Mouse (Mus musculus): ENCODE results near the gene Abcg2.

Gene Abcg2

DNA sequence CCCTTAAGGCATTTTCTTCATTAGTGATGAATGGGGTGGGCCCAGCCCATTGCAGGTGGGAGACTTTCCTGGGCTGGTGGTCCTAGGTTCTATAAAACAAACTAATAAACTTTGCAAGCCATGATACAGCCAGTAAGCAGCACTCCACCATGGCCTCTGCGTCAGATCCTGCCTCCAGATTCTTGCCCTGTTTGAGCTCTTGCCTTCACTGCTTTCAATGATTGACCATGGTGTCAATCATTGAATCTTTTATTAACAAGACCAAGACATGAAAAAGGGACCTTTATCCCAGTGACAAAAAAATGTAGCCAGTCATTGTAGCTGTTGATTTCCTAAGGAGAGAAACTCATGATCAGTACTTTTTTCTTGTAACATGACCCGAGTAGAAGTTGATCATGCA, 55.1 kb downstream of the Abcg2 start:
- DNase-seq = no peak

DNA sequence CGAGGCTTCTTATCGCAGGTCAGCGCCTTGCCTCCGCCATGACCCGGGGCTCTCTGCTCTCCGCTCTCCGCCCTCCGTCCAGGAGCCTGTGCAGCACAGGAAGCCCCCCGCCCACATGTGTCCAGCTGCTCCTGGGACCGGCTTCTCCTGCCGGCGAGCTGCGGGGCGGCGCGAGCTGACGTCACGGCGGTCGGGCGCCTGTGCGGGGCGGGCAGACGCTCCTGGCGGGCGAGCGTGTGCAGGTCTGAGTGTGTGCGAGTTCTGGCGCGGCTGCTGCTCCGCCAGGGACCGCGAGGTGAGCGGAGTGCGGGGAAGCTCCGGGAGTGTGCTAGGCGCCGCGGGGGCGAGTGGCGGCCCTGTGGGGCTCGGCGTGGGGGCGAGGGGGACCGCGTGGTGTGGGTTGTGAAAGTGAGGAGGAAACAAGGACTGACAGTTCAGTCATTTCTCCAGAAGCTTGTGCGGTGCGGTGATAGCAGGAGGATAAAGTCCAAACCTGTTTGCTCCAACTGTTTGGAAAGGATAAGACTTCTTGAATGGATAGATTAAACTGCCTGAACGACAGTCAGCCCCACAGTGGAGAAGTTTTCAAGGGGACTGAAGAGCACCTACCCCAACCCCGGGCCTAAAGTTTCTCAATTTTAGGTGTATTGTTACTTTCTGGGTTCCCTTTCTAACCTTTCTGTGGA, 56.2 kb downstream of the Abcg2 start:
- peak; percentile 19 for DNase-seq

- no peak for DNase-seq
These were observed 56.9 kb downstream of the Abcg2 start for GRCm38 (mm10) chr6:58641056-58641799.

DNA sequence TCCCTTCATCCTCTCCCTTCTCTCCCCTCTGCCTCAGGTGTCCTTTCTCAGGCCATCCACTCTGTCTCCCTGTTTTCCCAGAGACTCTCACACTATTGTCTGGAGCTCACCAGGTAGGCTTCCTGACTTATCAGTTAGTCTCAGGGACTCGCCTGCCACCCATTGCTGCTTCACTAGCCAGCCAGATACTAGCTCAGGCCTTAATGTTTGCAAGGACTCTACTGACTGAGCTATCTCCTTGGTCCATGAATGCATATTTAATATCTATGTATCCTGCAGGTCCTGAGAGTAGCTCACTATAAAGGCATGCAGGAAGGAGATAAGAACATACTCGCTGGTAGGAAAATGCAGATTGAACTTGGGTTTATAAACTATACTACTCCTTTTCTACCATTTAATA, 57.9 kb downstream of the Abcg2 start:
- DNase-seq = no peak

- no peak for DNase-seq
These were observed 60.3 kb downstream of the Abcg2 start for GRCm38 (mm10) chr6:58644586-58644985.

- no peak for DNase-seq
These were observed 63.9 kb downstream of the Abcg2 start for GRCm38 (mm10) chr6:58648100-58648749.

DNA sequence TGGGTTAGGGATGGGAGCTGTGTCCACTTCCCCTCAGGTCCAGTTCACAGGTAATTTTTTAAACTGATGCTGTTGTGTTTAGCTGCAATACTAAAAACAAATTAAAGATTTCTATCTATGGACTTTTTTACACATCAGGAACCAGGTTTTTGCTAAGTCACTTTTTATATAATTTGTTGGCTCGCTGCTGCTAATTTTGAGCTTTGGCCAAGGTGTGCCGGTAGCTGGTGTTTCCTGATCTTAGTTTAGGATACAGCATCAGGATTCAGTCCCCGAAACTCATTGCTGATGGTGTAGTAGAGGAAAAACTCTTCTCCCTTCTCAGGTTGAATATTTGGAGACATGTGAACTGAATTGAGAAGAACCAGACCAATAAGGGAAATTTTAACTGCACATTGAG, 65.8 kb downstream of the Abcg2 start:
- no peak for DNase-seq

- no peak for DNase-seq
These were observed 66.7 kb downstream of the Abcg2 start for GRCm38 (mm10) chr6:58651038-58651437.

DNA sequence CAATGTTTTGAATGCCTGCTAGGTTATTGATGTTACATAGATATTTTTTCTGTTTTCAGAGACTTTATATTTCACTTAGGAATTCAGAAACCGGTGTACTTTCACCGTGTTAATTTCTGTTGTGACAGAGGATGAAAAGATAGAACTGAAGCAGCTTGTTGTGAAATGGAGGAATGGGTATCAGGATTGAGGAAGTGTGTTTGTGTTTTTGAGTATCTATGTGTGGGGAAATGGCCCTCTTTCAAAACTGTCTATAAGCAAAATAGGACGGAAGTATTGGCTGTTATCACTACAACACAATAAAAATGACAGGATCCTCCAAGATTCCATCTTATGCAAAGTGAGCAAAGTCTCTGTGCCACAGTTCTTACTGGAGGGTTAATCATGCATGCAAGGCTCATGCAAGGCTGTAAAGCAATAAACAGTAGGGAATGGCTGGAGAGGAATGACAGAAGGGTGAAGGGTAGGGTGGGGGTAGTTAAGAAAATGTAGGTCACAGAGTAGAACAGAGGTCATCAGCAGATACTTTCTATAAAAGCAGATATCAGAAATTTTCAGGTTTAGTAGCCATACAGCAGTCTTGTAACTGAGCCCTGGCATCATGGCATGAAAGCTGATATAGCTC, 76.7 kb downstream of the Abcg2 start:
- no peak for DNase-seq

GRCm38 (mm10) chr6:58677802-58678201, 93.5 kb downstream of the Abcg2 start:
- no peak for DNase-seq

DNA sequence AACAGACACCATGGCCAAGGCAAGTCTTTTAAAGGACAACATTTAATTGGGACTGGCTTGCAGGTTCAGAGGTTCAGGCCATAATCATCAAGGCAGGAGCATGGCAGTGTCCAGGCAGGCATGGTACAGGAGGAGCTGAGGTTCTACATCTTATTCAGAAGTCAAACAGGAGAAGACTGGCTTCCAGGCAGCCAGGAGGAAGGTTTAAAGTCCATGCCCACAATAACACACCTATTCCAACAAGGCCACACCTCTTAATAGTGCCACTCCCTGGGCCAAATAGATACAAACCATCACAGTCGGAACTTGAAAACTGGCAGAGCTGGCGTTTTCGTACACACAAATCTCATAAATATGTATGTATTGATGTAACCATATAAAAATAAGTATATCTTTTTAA, 94.2 kb downstream of the Abcg2 start:
- DNase-seq = no peak

- DNase-seq = no peak
These were observed 107.3 kb downstream of the Abcg2 start for GRCm38 (mm10) chr6:58691584-58691983.

DNA sequence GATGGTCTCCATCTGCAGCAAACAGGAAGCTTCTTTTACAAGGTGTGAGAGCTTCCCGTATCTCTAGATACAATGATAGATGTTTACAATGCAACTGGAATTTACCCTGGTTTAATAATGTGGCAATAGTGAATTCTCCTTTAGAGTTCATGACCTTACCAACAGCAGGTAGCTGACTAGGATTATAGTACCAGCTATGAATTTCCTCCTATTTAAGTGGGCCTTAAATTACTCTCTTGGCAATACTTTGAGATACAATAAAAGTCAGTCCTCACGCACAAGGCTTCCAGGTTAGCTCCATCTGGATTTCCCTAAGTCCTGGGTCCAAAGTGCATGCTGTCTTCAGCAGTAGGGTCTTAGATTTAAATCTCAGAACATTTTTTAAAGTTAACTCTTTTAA, 109.9 kb downstream of the Abcg2 start:
- no peak for DNase-seq

DNA sequence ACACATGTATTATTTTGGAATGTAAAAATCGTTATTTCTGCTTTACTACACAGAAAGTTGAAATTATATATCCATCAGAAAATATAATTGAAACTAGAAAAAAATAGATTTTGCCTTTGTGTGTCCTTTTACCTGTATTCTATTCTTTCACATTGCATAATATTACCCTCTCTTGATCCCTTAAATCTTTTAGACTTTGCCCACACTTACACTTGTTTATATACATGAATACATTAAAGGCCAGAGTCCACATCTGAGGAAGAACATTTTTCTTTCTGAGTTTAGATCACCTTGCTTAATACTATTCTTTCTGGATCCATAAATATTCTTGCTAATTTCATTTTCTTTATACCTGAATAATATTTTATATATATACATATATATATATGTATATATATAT, 110.4 kb downstream of the Abcg2 start:
- no peak for DNase-seq

GRCm38 (mm10) chr6:58710369-58710768, 126.0 kb downstream of the Abcg2 start:
- no peak for DNase-seq

DNA sequence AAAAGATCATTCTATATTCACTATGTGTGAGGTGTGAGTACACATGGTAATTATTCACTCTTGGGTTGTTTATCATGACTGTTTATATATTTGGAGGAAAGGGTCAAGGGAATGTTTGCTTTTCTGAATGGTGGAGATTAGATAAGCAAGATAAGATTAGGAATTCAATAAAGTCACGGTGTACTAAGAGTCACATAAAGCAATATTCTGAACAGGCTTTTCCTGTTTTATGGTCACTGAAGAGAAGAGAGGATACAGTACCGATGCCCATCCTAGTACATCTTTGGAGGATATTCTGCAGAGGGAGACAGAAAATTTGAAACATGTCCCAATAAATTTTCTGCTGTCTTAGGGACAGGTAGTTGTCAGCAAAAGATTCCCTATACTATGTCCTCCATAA, 127.6 kb downstream of the Abcg2 start:
- DNase-seq = no peak

GRCm38 (mm10) chr6:58733851-58734250, 149.5 kb downstream of the Abcg2 start:
- no peak for DNase-seq

GRCm38 (mm10) chr6:58735090-58735489, 150.8 kb downstream of the Abcg2 start:
- DNase-seq = no peak

Measured in cerebellum, adult 9-10 months (tissue).